Comparison of ENCODE assay signal across 24 mouse cellular contexts in genomic region chr17:32450844-32451537, GRCm38 (mm10). TPM values are rescaled to one million over a fixed set of nuclear protein-coding genes. Genes with fewer than 3 reads are reported as not detected.
"Had no signal": no experiment of that assay in that cellular context is flagged by ENCODE, and none has a peak within 500 bp of the region (broad histone marks: within the 10 kb centered on the region; RNA-seq: fewer than 3 reads in every experiment).

No protein-coding gene starts in this region.

- H3K27ac ChIP-seq: limb, embryonic 12.5 days; limb, embryonic 15.5 days; liver, embryonic 14.5 days; lung, embryonic 15.5 days; macrophage; midbrain, embryonic 12.5 days; midbrain, embryonic 15.5 days; neural tube, embryonic 12.5 days; neural tube, embryonic 15.5 days; stomach, postnatal 0 days had no signal

- H3K4me2 ChIP-seq: limb, embryonic 12.5 days; limb, embryonic 15.5 days; liver, embryonic 11.5 days; lung, embryonic 15.5 days; midbrain, embryonic 12.5 days; midbrain, embryonic 15.5 days; neural tube, embryonic 12.5 days; neural tube, embryonic 15.5 days had no signal

- H3K4me3 ChIP-seq: limb, embryonic 12.5 days; limb, embryonic 15.5 days; lung, embryonic 15.5 days; midbrain, embryonic 12.5 days; midbrain, embryonic 15.5 days; neural tube, embryonic 12.5 days; neural tube, embryonic 15.5 days had no signal

- ATAC-seq: intestine, embryonic 16.5 days; liver, postnatal 0 days; midbrain, embryonic 15.5 days had no signal

- H3K9ac ChIP-seq: limb, embryonic 12.5 days; limb, embryonic 15.5 days; liver, embryonic 14.5 days; liver, postnatal 0 days; lung, embryonic 15.5 days; midbrain, embryonic 12.5 days; midbrain, embryonic 15.5 days; neural tube, embryonic 12.5 days; neural tube, embryonic 15.5 days had no signal

- H3K9me3 ChIP-seq: limb, embryonic 15.5 days; lung, embryonic 15.5 days; midbrain, embryonic 15.5 days; neural tube, embryonic 15.5 days had no signal

- DNase-seq: kidney, adult 8-10 months; kidney, postnatal 10 days; kidney, postnatal 4 days; left cerebral cortex, postnatal 4 days; liver, postnatal 0 days; right cerebral cortex, adult 18-20 months; right cerebral cortex, postnatal 14 days; right cerebral cortex, postnatal 4 days; thymus, adult 2 months; thymus, postnatal 14 days; thymus, postnatal 4 days had no signal

- H3K36me3 ChIP-seq: limb, embryonic 12.5 days; limb, embryonic 15.5 days; lung, embryonic 15.5 days; midbrain, embryonic 12.5 days; midbrain, embryonic 15.5 days; neural tube, embryonic 12.5 days; neural tube, embryonic 15.5 days had no signal

RNA-seq across cellular contexts. Expression of gene Cyp4f39, which starts 1.5 kb away (rescaled TPM):
- polyA plus RNA-seq: limb, embryonic 12.5 days had no signal

RNA-seq across cellular contexts. Expression of gene Pglyrp2, which starts 27.0 kb away (rescaled TPM):
- polyA plus RNA-seq: limb, embryonic 12.5 days; macrophage; midbrain, embryonic 12.5 days; midbrain, embryonic 15.5 days; neural tube, embryonic 12.5 days; neural tube, embryonic 15.5 days; stomach, embryonic 14.5 days had no signal
